Mouse (Mus musculus) limb, embryonic 13.5 days (tissue): ENCODE results near the gene S1pr2. TPM values are rescaled to one million over a fixed set of nuclear protein-coding genes. Genes with fewer than 3 reads are reported as not detected.

ENCODE experiments used
- ATAC-seq: fragments of 200-750 bp; cut with Nextera tagmentation; 2 replicates; pipeline ENCODE4 v1.8.0; 2017; ENCODE audit warnings: low read depth, moderate number of reproducible peaks, moderate TSS enrichment; ENCODE audit not compliant: low FRiP score
- H3K27ac ChIP-seq: fragments of 300-500 bp; sonication (generic); 2 replicates; pipeline ENCODE4 v1.5.1; 2015; ENCODE audit warnings: inconsistent platforms, mild to moderate bottlenecking, moderate library complexity
- H3K27me3 ChIP-seq: fragments of 300-500 bp; sonication (generic); 2 replicates; pipeline ENCODE4 v1.6.1; 2015; ENCODE audit warnings: mild to moderate bottlenecking, inconsistent platforms
- H3K36me3 ChIP-seq: fragments of 300-500 bp; sonication (generic); 2 replicates; pipeline ENCODE4 v1.6.1; 2015; ENCODE audit warnings: inconsistent platforms, mild to moderate bottlenecking, moderate library complexity
- H3K4me1 ChIP-seq: fragments of 300-500 bp; sonication (generic); 2 replicates; pipeline ENCODE4 v1.6.1; 2015; ENCODE audit warnings: inconsistent platforms
- H3K4me2 ChIP-seq: fragments of 300-500 bp; sonication (generic); replicated peaks from 2 replicates; pipeline ENCODE4 v1.6.1; 2015; ENCODE audit warnings: inconsistent platforms, mild to moderate bottlenecking, moderate library complexity
- H3K4me3 ChIP-seq: fragments of 300-500 bp; sonication (generic); 2 replicates; pipeline ENCODE4 v1.5.1; 2015; ENCODE audit warnings: moderate library complexity, mild to moderate bottlenecking, inconsistent platforms
- H3K9ac ChIP-seq: fragments of 300-500 bp; sonication (generic); 2 replicates; pipeline ENCODE4 v1.6.1; 2015; ENCODE audit warnings: mild to moderate bottlenecking, inconsistent platforms
- H3K9me3 ChIP-seq: fragments of 300-500 bp; sonication (generic); 2 replicates; pipeline ENCODE4 v1.6.1; 2016; ENCODE audit warnings: inconsistent platforms
- WGBS: fragments of 180-500 bp; shearing (Covaris S2); methylation state at CpG from one replicate; pipeline ENCODE4 v1.1.7; 2015; 5-methylcytosine and 5-hydroxymethylcytosine counted together
- polyA plus RNA-seq: library from polyadenylated mRNA; unstranded; fragments of >200 nt; fragmentation: Nextera tagmentation; extraction: Ambion mirVana; gene quantifications from 2 replicates; pipeline ENCODE4 v1.2.1, GENCODE M21; 2015

The S1pr2 gene
- polyA plus RNA-seq, 1 experiment from 2014 or later: 66.9 TPM

DNA sequence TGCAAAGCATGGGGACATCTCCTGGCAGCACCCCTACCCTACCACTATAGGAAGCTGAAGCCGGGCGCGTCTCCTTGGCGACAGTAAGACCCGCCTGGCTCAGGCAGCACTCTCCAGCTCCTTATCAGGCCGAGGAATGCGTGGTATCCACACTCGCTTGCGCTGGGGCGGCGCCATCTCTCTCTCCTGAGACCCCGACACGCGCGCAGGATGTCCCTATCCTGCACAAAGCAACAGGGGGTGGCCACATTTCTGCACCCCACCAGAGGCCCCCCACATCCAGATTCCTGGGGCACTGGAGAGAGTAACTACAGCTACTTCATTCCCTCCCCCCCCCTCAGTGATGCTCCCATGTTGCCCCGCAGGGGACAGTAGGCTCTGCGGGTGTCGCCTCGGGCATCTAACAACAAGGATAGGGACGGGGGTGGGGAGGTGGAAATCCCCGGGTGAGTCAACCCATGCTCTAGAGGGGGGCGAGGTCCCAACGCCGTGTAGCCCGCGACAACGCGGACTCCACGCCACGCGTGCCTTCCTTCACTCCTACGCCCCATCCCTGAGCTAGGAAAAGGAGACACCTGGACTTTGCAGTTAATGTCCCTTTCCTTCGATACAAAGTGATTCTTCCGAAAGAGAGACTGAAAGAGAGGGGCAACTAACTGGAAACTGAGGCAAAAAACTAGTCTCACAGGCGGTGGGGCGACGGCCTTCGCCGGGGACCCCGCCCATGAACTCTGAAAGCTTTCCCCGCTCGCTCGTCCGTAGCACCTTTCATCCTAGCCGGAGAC, 958 bp downstream of the S1pr2 start:
- Histone ChIP-seq H3K9ac (peak overlapping the region; percentile 96), H3K36me3 (peaks cover 5% of the 10 kb centered on the region), H3K4me2 (peak overlapping the region; percentile 95), H3K9me3 (no peaks in the 10 kb centered on the region), H3K4me3 (peak overlapping the region; percentile 83), H3K4me1 (peaks cover 56% of the 10 kb centered on the region), H3K27me3 (no peaks in the 10 kb centered on the region), H3K27ac (peak overlapping the region; percentile 99)
- no peak for ATAC-seq
- WGBS: under 1% methylated on average over 45 of the region's 45 CpGs

- Histone ChIP-seq H3K27me3 (no peaks in the 10 kb centered on the region), H3K27ac (peak overlapping the region; percentile 96; the same call in 1 of the 2 replicates), H3K9ac (peak overlapping the region; percentile 69), H3K4me1 (peaks cover 61% of the 10 kb centered on the region), H3K9me3 (no peaks in the 10 kb centered on the region), H3K36me3 (peaks cover 21% of the 10 kb centered on the region), H3K4me3 (peak overlapping the region; percentile 83), H3K4me2 (peak overlapping the region; percentile 95)
- 55% methylated on average over 6 of the region's 6 CpGs for WGBS
- ATAC-seq: no peak
These were observed 2.9 kb downstream of the S1pr2 start for GRCm38 (mm10) chr9:20973682-20974075.

GRCm38 (mm10) chr9:20973001-20973681, 3.4 kb downstream of the S1pr2 start:
- Histone ChIP-seq H3K9me3 (no peaks in the 10 kb centered on the region), H3K4me3 (peak overlapping the region; percentile 83), H3K27me3 (no peaks in the 10 kb centered on the region), H3K4me1 (peaks cover 61% of the 10 kb centered on the region), H3K4me2 (peak overlapping the region; percentile 95), H3K27ac (peak overlapping the region; percentile 96), H3K9ac (peak overlapping the region; percentile 69), H3K36me3 (peaks cover 26% of the 10 kb centered on the region)
- 77% methylated on average over 4 of the region's 4 CpGs for WGBS
- ATAC-seq: no peak

GRCm38 (mm10) chr9:20972141-20972992, 4.2 kb downstream of the S1pr2 start:
- Histone ChIP-seq H3K4me2 (peak overlapping the region; percentile 95), H3K36me3 (peaks cover 34% of the 10 kb centered on the region), H3K4me3 (peak overlapping the region; percentile 83), H3K27ac (peak overlapping the region; percentile 96), H3K4me1 (peaks cover 60% of the 10 kb centered on the region), H3K9ac (peak overlapping the region; percentile 69), H3K27me3 (no peaks in the 10 kb centered on the region), H3K9me3 (no peaks in the 10 kb centered on the region)
- WGBS: 15% methylated on average over 28 of the region's 28 CpGs
- ATAC-seq: peak; percentile 66

DNA sequence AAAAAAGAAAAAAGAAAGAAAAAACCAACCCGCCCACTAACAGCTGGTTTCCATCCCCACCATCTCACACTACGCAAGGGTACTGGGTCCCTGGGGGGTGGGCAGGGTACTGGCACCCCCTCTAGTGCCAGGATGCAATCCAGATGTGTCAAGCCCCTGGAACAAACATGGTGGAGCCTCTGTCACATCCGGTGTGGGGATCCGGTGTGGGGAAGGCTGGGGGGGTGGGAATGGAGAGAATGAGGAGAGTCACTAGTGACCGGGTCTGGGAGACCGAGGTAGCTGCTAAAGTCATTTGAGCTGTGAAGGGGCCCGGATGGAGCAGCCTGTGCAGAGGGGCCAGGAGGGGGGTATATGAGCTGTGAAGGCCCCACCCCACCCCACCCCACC, 4.8 kb downstream of the S1pr2 start:
- 23% methylated on average over 7 of the region's 7 CpGs for WGBS
- Histone ChIP-seq H3K27me3 (no peaks in the 10 kb centered on the region), H3K4me2 (peak overlapping the region; percentile 95), H3K27ac (peak overlapping the region; percentile 96), H3K9ac (peak overlapping the region; percentile 69), H3K4me3 (peak overlapping the region; percentile 83), H3K4me1 (peaks cover 53% of the 10 kb centered on the region), H3K9me3 (no peaks in the 10 kb centered on the region), H3K36me3 (peaks cover 40% of the 10 kb centered on the region)
- ATAC-seq: peak; percentile 76

DNA sequence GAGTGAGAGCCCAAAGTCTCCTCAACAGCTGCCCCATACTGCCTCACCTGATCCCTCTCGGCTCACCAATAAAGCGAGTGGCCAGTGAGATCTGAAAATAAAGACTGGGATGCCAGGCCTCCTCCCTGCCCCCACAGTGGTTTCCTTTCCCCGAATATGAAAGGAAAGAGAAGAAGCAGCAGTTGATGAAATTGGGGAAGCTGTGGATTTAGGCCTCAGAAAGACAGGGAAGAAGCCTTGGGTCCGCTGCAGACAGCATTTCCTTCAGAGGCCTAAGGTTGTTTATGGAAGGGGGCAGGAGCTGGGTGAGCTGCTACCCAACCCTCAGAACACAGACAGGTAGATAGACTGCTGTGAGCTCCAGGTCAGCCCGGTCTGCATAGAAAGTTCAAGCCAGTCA, 9.8 kb downstream of the S1pr2 start:
- ATAC-seq: no peak
- H3K4me2 ChIP-seq: no peak overlapping the region
- H3K4me1 ChIP-seq: peaks cover 16% of the 10 kb centered on the region
- WGBS: 80% methylated on average over 5 of the region's 5 CpGs
- no peak overlapping the region for H3K4me3 ChIP-seq
- no peak overlapping the region for H3K9ac ChIP-seq
- no peak overlapping the region for H3K27ac ChIP-seq
- H3K36me3 ChIP-seq: peaks cover 80% of the 10 kb centered on the region
- H3K27me3 ChIP-seq: no peaks in the 10 kb centered on the region
- H3K9me3 ChIP-seq: no peaks in the 10 kb centered on the region

- peaks cover 9% of the 10 kb centered on the region for H3K4me1 ChIP-seq
- H3K4me2 ChIP-seq: no peak overlapping the region
- peaks cover 79% of the 10 kb centered on the region for H3K36me3 ChIP-seq
- H3K27me3 ChIP-seq: no peaks in the 10 kb centered on the region
- H3K9ac ChIP-seq: no peak overlapping the region
- no peak for ATAC-seq
- no peaks in the 10 kb centered on the region for H3K9me3 ChIP-seq
- WGBS: 90% methylated on average over 3 of the region's 3 CpGs
- H3K27ac ChIP-seq: no peak overlapping the region
- no peak overlapping the region for H3K4me3 ChIP-seq
These were observed 10.6 kb downstream of the S1pr2 start for GRCm38 (mm10) chr9:20966008-20966407.

GRCm38 (mm10) chr9:20965606-20966005, 11.0 kb downstream of the S1pr2 start:
- H3K9me3 ChIP-seq: no peaks in the 10 kb centered on the region
- H3K4me2 ChIP-seq: no peak overlapping the region
- H3K9ac ChIP-seq: no peak overlapping the region
- ATAC-seq: no peak
- H3K27ac ChIP-seq: no peak overlapping the region
- WGBS: 84% methylated on average over 4 of the region's 4 CpGs
- H3K36me3 ChIP-seq: peaks cover 75% of the 10 kb centered on the region
- H3K27me3 ChIP-seq: no peaks in the 10 kb centered on the region
- no peak overlapping the region for H3K4me3 ChIP-seq
- peaks cover 5% of the 10 kb centered on the region for H3K4me1 ChIP-seq

GRCm38 (mm10) chr9:20961557-20961956, 15.0 kb downstream of the S1pr2 start:
- Histone ChIP-seq H3K9me3 (no peaks in the 10 kb centered on the region), H3K4me2 (no peak overlapping the region), H3K4me1 (0 out of 2 replicates have a peak, but pooled peaks cover 4% of the 10 kb centered on the region), H3K27ac (no peak overlapping the region), H3K4me3 (no peak overlapping the region), H3K9ac (no peak overlapping the region), H3K27me3 (no peaks in the 10 kb centered on the region), H3K36me3 (peaks cover 38% of the 10 kb centered on the region)
- WGBS: 72% methylated on average over 9 of the region's 9 CpGs
- ATAC-seq: no peak

DNA sequence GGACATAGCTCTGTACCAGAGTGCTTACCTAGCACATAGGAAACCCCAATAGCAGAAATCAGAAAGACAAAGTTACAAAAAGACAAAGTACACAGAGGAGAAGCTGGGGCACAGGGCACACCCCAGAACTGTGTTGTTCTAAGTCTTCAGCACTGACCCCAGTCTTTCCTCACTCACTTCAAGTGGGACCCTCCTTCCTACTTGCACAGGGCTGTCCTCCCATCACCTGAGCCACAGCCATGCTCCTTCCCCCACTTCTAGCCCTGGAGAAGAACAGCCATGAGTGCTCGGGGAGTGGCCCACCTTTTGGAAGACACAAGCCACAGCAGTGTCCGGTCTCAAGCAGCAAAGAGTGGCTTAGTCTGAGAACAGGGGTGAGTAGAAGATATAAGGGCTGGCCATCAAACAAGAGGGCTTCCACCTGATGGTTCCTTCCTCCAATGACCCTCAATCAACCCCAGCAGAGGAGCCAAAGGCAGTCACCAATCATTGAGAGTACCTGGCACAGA, 17.1 kb downstream of the S1pr2 start, which contains the start of gene Dnmt1:
TSS of gene Dnmt1 (minus strand) at position 459 of the 509 bp plus-strand sequence.
- no peak within 1 kb of the TSS for H3K4me3 ChIP-seq
- no peaks in the 10 kb centered on the region for H3K27me3 ChIP-seq
- H3K27ac ChIP-seq: no peak within 1 kb of the TSS; the same call in 1 of the 2 replicates
- no peak within 1 kb of the TSS for H3K9ac ChIP-seq
- ATAC-seq: no peak
- no peaks in the 10 kb centered on the region for H3K9me3 ChIP-seq
- H3K4me2 ChIP-seq: no peak within 1 kb of the TSS
- H3K4me1 ChIP-seq: 0 out of 2 replicates have a peak, but pooled peaks cover 4% of the 10 kb centered on the region
- 90% methylated on average over 2 of the region's 2 CpGs for WGBS
- H3K36me3 ChIP-seq: peaks cover 18% of the 10 kb centered on the region

DNA sequence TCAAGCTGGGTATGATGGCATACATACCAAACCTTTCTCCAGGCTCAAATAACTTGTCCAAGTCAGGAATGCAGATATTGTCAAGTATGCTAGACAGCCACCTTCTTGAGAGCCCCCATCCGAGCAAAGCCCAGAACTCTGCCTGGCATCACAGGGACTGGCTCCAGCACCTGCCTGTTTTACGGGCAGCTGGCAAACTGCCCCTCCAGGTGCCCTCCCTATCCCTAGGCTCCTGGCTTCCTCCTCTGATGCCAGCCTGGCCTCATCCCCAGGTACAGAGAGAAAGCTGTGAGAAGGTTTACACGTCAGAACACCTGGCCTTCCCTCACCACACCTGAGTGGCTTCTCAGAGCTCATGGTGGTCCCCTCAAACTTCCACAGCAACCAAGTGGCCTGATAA, 19.6 kb downstream of the S1pr2 start:
- H3K4me2 ChIP-seq: no peak overlapping the region
- 77% methylated on average over 3 of the region's 3 CpGs for WGBS

More for the DNA sequence above, 19.6 kb downstream of the S1pr2 start:
- H3K4me1 ChIP-seq: 0 out of 2 replicates have a peak, but pooled peaks cover 4% of the 10 kb centered on the region
- no peaks in the 10 kb centered on the region for H3K27me3 ChIP-seq
- H3K36me3 ChIP-seq: no peaks in the 10 kb centered on the region
- no peak overlapping the region for H3K4me3 ChIP-seq
- H3K27ac ChIP-seq: no peak overlapping the region
- ATAC-seq: no peak
- no peak overlapping the region for H3K9ac ChIP-seq
- H3K9me3 ChIP-seq: no peaks in the 10 kb centered on the region
